Mouse (Mus musculus) intestine, postnatal 0 days (tissue): ENCODE measurements around the gene Tmed11. TPM values are rescaled to one million over a fixed set of nuclear protein-coding genes. Genes with fewer than 3 reads are reported as not detected.
A peak's percentile ranks its signal among the peaks of the same experiment; 100 is the strongest.
"Not testable (repeated sequence)": the region's sequence is repeated elsewhere in the genome, so short reads cannot be mapped to it uniquely, and the experiment has no call there.

Source experiments
- ATAC-seq: fragments of 200-750 bp; cut with Nextera tagmentation; 2 replicates; pipeline ENCODE4 v1.8.0; 2017; ENCODE audit warnings: mild to moderate bottlenecking, moderate TSS enrichment, moderate library complexity
- H3K27ac ChIP-seq: fragments of 300-500 bp; sonication (generic); 2 replicates; pipeline ENCODE4 v1.5.1; 2014; ENCODE audit warnings: mild to moderate bottlenecking, low read depth, low read length, moderate library complexity
- H3K27me3 ChIP-seq: fragments of 300-500 bp; sonication (generic); replicated peaks from 2 replicates; pipeline ENCODE4 v1.6.1; 2014; ENCODE audit warnings: low read length, mixed read lengths; ENCODE audit not compliant: control insufficient read depth, insufficient read depth
- H3K36me3 ChIP-seq: fragments of 300-500 bp; sonication (generic); 2 replicates; pipeline ENCODE4 v1.6.1; 2014; ENCODE audit warnings: mild to moderate bottlenecking, moderate library complexity; ENCODE audit not compliant: control insufficient read depth, insufficient read depth
- H3K4me1 ChIP-seq: fragments of 300-500 bp; sonication (generic); replicated peaks from 2 replicates; pipeline ENCODE4 v1.6.1; 2014; ENCODE audit warnings: antibody characterized with exemption, low read length, mixed read lengths; ENCODE audit not compliant: control insufficient read depth, insufficient read depth
- H3K4me2 ChIP-seq: fragments of 300-500 bp; sonication (generic); replicated peaks from 2 replicates; pipeline ENCODE4 v1.6.1; 2014; ENCODE audit warnings: low read depth, mild to moderate bottlenecking, moderate library complexity
- H3K4me3 ChIP-seq: fragments of 300-500 bp; sonication (generic); 2 replicates; pipeline ENCODE4 v1.5.1; 2014; ENCODE audit warnings: low read depth, low read length
- H3K9ac ChIP-seq: fragments of 300-500 bp; sonication (generic); 2 replicates; pipeline ENCODE4 v1.6.1; 2014; ENCODE audit warnings: mild to moderate bottlenecking, low read depth, low read length
- H3K9me3 ChIP-seq: fragments of 300-500 bp; sonication (generic); 2 replicates; pipeline ENCODE4 v1.6.1; 2016; ENCODE audit warnings: mixed run types; ENCODE audit not compliant: control insufficient read depth
- CTCF ChIP-seq: sonication (generic); IDR thresholded peaks from 2 replicates; pipeline ENCODE4 v1.5.1; 2016; ENCODE audit warnings: low read depth, mild to moderate bottlenecking, control low read depth, antibody characterized with exemption, moderate library complexity
- WGBS: fragments of 180-500 bp; shearing (Covaris S2); extraction: QIAGEN DNeasy Blood & Tissue Kit; methylation state at CpG from one replicate; pipeline ENCODE4 v1.1.7; 2014; 5-methylcytosine and 5-hydroxymethylcytosine counted together
- polyA plus RNA-seq: library from polyadenylated mRNA; unstranded; fragments of >200 nt; fragmentation: Nextera tagmentation; extraction: Ambion mirVana; gene quantifications from 2 replicates; pipeline ENCODE4 v1.2.1, GENCODE M21; 2015

Gene Tmed11
- polyA plus RNA-seq, result 0.26 TPM in 1 of 2 replicates, not detected in the other

GRCm38 (mm10) chr5:108795263-108795662 is at the start of gene Tmed11:
Gene Tmed11, minus strand, starts transcription at chr5:108795363.
- 63% methylated on average over 2 of the region's 2 CpGs for WGBS
- H3K4me3 ChIP-seq, H3K9ac ChIP-seq, H3K27me3 ChIP-seq, H3K4me1 ChIP-seq, H3K9me3 ChIP-seq, H3K4me2 ChIP-seq, H3K27ac ChIP-seq, H3K36me3 ChIP-seq, ATAC-seq: not testable (repeated sequence)

- TF ChIP-seq CTCF, result peak; percentile 60
- ATAC-seq, result no peak
- WGBS, result 71% methylated on average over 1 of the region's 1 CpGs
- no peaks in the 10 kb centered on the region for H3K4me1 ChIP-seq
- H3K4me2 ChIP-seq, result no peak overlapping the region
- no peak overlapping the region for H3K9ac ChIP-seq
- no peak overlapping the region for H3K27ac ChIP-seq
- no peak overlapping the region for H3K4me3 ChIP-seq
- H3K36me3 ChIP-seq, result no peaks in the 10 kb centered on the region
- no peaks in the 10 kb centered on the region for H3K27me3 ChIP-seq
- H3K9me3 ChIP-seq, result no peaks in the 10 kb centered on the region
Measured at GRCm38 (mm10) chr5:108836156-108836555, 41.0 kb upstream of the Tmed11 start.

DNA sequence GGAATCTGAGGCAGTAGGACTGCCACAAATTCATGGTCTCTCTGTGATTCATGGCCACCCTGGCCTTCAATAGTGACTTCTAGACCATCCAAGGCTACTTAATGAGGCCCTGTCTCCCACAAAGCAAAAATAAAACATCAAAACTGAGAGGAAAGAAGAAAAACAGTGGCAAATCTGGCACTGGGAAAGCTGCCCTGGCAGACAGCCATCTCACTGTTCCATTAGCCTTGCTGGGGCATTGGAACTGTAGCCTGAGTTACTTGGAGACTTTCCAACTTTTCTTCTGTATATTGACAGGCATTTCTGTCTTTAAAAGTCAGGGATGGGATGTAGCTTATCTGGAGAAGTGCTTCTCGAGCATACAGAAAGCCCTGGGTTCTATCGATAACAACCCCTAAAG is 28.1 kb upstream of the Tmed11 start:
- TF ChIP-seq CTCF, result no peak

DNA sequence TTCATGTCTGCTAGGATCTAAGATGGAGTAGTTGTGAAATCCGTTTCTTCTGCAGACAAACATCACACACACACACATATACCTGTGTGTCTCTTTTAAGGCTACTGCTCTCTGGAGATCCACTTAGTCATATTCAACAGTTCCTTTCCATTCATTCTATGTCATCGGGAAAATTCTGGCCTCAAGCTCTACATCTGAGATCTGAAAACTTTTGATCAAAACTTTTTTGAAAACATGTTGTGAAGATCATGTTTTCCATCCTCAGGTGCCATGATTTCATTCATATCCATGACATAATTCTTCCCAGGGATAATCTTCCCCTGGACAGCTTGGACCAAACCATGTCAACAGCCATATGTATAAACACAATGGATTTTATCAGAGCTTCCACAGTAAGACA is 13.6 kb upstream of the Tmed11 start, which contains the start of gene Vmn2r8:
Vmn2r8 (minus strand) TSS at position 101 of the 400 bp plus-strand sequence.
- H3K27ac ChIP-seq, H3K36me3 ChIP-seq, H3K4me2 ChIP-seq, H3K9me3 ChIP-seq, H3K9ac ChIP-seq, H3K4me3 ChIP-seq, ATAC-seq, H3K27me3 ChIP-seq, H3K4me1 ChIP-seq: not testable (repeated sequence)
- 79% methylated on average over 2 of the region's 2 CpGs for WGBS

More for the DNA sequence above, 28.1 kb upstream of the Tmed11 start:
- no peak for ATAC-seq
- H3K27me3 ChIP-seq, result no peaks in the 10 kb centered on the region
- H3K4me2 ChIP-seq, result no peak overlapping the region
- no peaks in the 10 kb centered on the region for H3K9me3 ChIP-seq
- WGBS, result 78% methylated on average over 2 of the region's 2 CpGs
- no peak overlapping the region for H3K4me3 ChIP-seq
- no peaks in the 10 kb centered on the region for H3K36me3 ChIP-seq
- no peak overlapping the region for H3K9ac ChIP-seq
- H3K27ac ChIP-seq, result no peak overlapping the region
- no peaks in the 10 kb centered on the region for H3K4me1 ChIP-seq

DNA sequence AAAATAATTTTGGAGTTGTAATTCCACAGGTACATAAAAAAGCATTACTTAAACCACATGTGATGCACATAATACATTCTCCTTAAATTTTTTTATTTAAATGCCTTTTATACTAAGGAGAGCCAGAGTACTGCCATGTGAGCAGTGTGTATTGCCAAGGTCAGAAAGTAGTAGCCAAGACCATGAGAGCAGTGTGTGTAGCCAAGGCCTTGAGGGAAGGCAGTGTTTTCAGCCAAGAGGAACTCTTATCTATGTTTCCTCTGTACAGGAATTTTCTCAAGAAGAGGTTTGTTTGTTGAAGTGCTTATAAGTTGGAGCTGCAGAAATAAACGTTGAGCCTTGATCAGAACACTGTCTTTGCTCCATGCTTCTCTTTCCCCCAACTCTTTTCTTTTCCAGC is 8.5 kb upstream of the Tmed11 start:
- Histone ChIP-seq H3K9ac (no peak overlapping the region), H3K4me1 (no peaks in the 10 kb centered on the region), H3K4me3 (no peak overlapping the region), H3K27ac (no peak overlapping the region), H3K4me2 (no peak overlapping the region), H3K36me3 (no peaks in the 10 kb centered on the region), H3K27me3 (no peaks in the 10 kb centered on the region), H3K9me3 (no peaks in the 10 kb centered on the region)
- no peak for TF ChIP-seq CTCF
- 28% methylated on average over 1 of the region's 1 CpGs for WGBS
- ATAC-seq, result no peak

DNA sequence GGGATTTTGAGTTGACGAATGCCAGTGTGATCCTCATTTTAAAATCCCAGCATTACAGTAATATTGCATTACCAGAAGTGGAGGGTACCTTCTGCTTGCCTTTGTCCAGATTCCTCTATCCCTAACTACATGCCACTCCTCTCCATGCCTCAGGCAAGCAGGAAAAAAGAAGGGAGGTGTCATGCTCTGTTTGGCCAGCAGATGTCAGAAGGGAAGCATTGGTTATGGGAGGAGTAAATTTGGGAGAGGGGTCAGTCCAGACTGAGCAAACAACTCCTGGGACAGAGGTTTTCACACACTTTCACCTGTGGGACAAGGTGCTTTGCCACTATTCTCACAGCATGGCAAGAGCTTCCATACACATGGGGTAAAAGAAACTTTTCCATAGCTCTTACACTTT is 4.8 kb downstream of the Tmed11 start:
- WGBS, result 31% methylated on average over 1 of the region's 1 CpGs

GRCm38 (mm10) chr5:108774630-108775306 is 20.4 kb downstream of the Tmed11 start, which contains the start of gene Rnf212:
Gene Rnf212, minus strand, starts transcription at chr5:108774982.
- Histone ChIP-seq H3K4me3 (no peak within 1 kb of the TSS), H3K36me3 (no peaks in the 10 kb centered on the region), H3K9me3 (no peaks in the 10 kb centered on the region), H3K27me3 (no peaks in the 10 kb centered on the region), H3K9ac (no peak within 1 kb of the TSS), H3K4me1 (no peaks in the 10 kb centered on the region), H3K4me2 (no peak within 1 kb of the TSS), H3K27ac (no peak within 1 kb of the TSS)
- WGBS, result 67% methylated on average over 40 of the region's 40 CpGs
- no peak for TF ChIP-seq CTCF
- peak; percentile 8; the same call in 1 of the 2 replicates for ATAC-seq

More for the DNA sequence above, 4.8 kb downstream of the Tmed11 start:
- not testable (repeated sequence) for H3K27me3 ChIP-seq, ATAC-seq, H3K9me3 ChIP-seq, H3K4me2 ChIP-seq, H3K27ac ChIP-seq, H3K4me3 ChIP-seq, H3K4me1 ChIP-seq, H3K9ac ChIP-seq, H3K36me3 ChIP-seq
- TF ChIP-seq CTCF, result peak; percentile 64
